ENCODE assay signal across 25 mouse cellular contexts in genomic region chr13:116474611-116475010, GRCm38 (mm10).
"Had no signal": no experiment of that assay in that cellular context is flagged by ENCODE, and none has a peak within 500 bp of the region (broad histone marks: within the 10 kb centered on the region; RNA-seq: fewer than 3 reads in every experiment).

No protein-coding gene starts in this region.

- H3K4me1 ChIP-seq: heart, embryonic 10.5 days; heart, embryonic 12.5 days; hindbrain, embryonic 13.5 days; hindbrain, embryonic 15.5 days; kidney, embryonic 15.5 days; liver, embryonic 13.5 days; liver, embryonic 15.5 days had no signal

- H3K9ac ChIP-seq: heart, embryonic 12.5 days; hindbrain, embryonic 13.5 days; hindbrain, embryonic 15.5 days; kidney, embryonic 15.5 days; limb, embryonic 12.5 days; liver, embryonic 13.5 days; liver, embryonic 15.5 days had no signal

- H3K9me3 ChIP-seq: heart, embryonic 10.5 days; heart, embryonic 12.5 days; hindbrain, embryonic 13.5 days; hindbrain, embryonic 15.5 days; kidney, embryonic 15.5 days; limb, embryonic 12.5 days; liver, embryonic 13.5 days; liver, embryonic 15.5 days had no signal

- DNase-seq: gastrocnemius, postnatal 14 days; gastrocnemius, postnatal 36 days; heart, adult 18-20 months; heart, postnatal 10 days; kidney, adult 11 months; kidney, adult 2 months; kidney, adult 9 months; kidney, postnatal 14 days; kidney, postnatal 36 days; layer of hippocampus, adult 9-11 months; layer of hippocampus, postnatal 36 days; left cerebral cortex, postnatal 4 days; liver; liver, embryonic 13.5 days had no signal

- H3K4me2 ChIP-seq: heart, embryonic 12.5 days; hindbrain, embryonic 13.5 days; hindbrain, embryonic 15.5 days; kidney, embryonic 15.5 days; limb, embryonic 12.5 days; liver, embryonic 11.5 days; liver, embryonic 13.5 days; liver, embryonic 15.5 days had no signal

- H3K4me3 ChIP-seq: heart, embryonic 10.5 days; heart, embryonic 12.5 days; hindbrain, embryonic 13.5 days; hindbrain, embryonic 15.5 days; kidney, embryonic 15.5 days; limb, embryonic 12.5 days; liver, embryonic 13.5 days; liver, embryonic 15.5 days had no signal

- H3K27ac ChIP-seq: heart, embryonic 10.5 days; hindbrain, embryonic 13.5 days; hindbrain, embryonic 15.5 days; hindbrain, postnatal 0 days; kidney, embryonic 15.5 days; kidney, postnatal 0 days; limb, embryonic 12.5 days; liver, embryonic 13.5 days; liver, embryonic 15.5 days had no signal

- H3K27me3 ChIP-seq: heart, embryonic 12.5 days; hindbrain, embryonic 13.5 days; hindbrain, embryonic 15.5 days; liver, embryonic 13.5 days; liver, embryonic 15.5 days had no signal

- ATAC-seq: hindbrain, postnatal 0 days; intestine, embryonic 16.5 days had no signal

- H3K36me3 ChIP-seq: heart, embryonic 10.5 days; heart, embryonic 12.5 days; hindbrain, embryonic 13.5 days; hindbrain, embryonic 15.5 days; kidney, embryonic 15.5 days; limb, embryonic 12.5 days; liver, embryonic 13.5 days; liver, embryonic 15.5 days had no signal
